Mouse (Mus musculus): ENCODE measurements around the gene Fnbp4. TPM values are rescaled to one million over a fixed set of nuclear protein-coding genes. Genes with fewer than 3 reads are reported as not detected.

Fnbp4 gene
- total and polyA plus RNA-seq, 3 experiments = 61.1 to 156 (median 146) TPM

DNA sequence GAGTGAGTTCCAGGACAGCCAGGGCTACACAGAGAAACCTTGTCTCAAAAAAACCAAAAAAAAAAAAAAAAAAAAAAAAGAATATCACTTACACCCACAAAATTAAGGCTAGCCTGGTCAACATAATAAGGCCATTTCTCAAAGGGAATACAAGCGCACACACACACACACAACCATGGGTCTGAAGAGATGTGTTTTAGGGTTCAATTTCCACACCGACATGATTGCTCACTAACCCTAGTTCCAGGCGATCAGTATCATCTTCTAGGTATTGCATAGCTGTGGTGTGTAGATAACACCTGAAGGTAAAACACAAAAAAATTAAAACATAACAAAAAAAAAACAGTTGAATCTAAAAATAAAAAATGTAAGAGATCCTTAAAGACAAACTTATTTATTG is 18.4 kb upstream of the Fnbp4 start:
- no peak for DNase-seq (ENCODE audit: low spot score)
- Histone ChIP-seq H3K4me3 (ENCODE audit: low read depth, low read length) (no peak overlapping the region), H3K4me1 (ENCODE audit: insufficient read depth, low read depth, low read length) (peaks cover 13% of the 10 kb centered on the region; the same call in 1 of the 2 replicates), H3K9me3 (replicated peaks) (no peaks in the 10 kb centered on the region), H3K36me3 (replicated peaks) (peaks cover 96% of the 10 kb centered on the region), H3K27me3 (ENCODE audit: insufficient read depth, low read length) (no peaks in the 10 kb centered on the region)
- ATAC-seq (ENCODE audit: extremely low read depth, insufficient number of reproducible peaks, low FRiP score, poor library complexity, severe bottlenecking) = no peak
- TF ChIP-seq POLR2AphosphoS5 (IDR thresholded peaks at IDR 0.05; ENCODE audit: insufficient replicate concordance, low read depth, low read length) = no peak
- TF ChIP-seq GATA1 (IDR thresholded peaks at IDR 0.05; ENCODE audit: borderline replicate concordance, low read length) = no peak

DNA sequence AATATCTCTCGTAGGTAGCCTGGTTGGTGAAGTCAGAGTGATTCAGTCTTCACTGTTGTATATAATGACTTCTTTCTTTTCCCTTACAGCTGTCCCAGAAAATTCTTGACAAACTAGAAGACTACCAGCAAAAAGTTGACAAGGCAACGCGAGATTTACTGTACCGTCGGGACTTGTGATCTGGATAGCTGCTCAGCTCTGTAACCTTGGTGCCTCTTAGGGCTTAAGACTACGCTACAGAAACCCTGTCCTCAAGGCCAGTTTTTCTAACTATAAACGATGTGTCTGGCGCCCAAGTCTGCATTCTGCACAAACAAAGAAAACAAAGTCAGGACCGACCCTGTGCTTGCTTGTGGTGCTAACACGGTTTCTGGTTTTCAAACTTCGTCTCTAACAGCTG is 9.8 kb upstream of the Fnbp4 start:
- ATAC-seq (ENCODE audit: extremely low read depth, insufficient number of reproducible peaks, low FRiP score, poor library complexity, severe bottlenecking) (no peak), DNase-seq (ENCODE audit: low spot score) (no peak)
- no peak for TF ChIP-seq CTCF (IDR thresholded peaks at IDR 0.05; ENCODE audit: low read depth, low read length)
- TF ChIP-seq GATA2 (IDR thresholded peaks at IDR 0.05; ENCODE audit: borderline replicate concordance, low read depth, low read length) = no peak
- no peak for TF ChIP-seq GATA1 (IDR thresholded peaks at IDR 0.05; ENCODE audit: borderline replicate concordance, low read length)
- no peak for TF ChIP-seq POLR2AphosphoS5 (IDR thresholded peaks at IDR 0.05; ENCODE audit: insufficient replicate concordance, low read depth, low read length)
- TF ChIP-seq TAL1 (conservative IDR thresholded peaks at IDR 0.05; ENCODE audit: low read depth, low read length) = no peak
- Histone ChIP-seq H3K4me3 (ENCODE audit: low read depth, low read length) (no peak overlapping the region), H3K9me3 (replicated peaks) (no peaks in the 10 kb centered on the region), H3K36me3 (replicated peaks) (peaks cover 90% of the 10 kb centered on the region), H3K4me1 (ENCODE audit: insufficient read depth, low read depth, low read length) (peaks cover 3% of the 10 kb centered on the region; the same call in 1 of the 2 replicates), H3K27me3 (ENCODE audit: insufficient read depth, low read length) (no peaks in the 10 kb centered on the region)

DNA sequence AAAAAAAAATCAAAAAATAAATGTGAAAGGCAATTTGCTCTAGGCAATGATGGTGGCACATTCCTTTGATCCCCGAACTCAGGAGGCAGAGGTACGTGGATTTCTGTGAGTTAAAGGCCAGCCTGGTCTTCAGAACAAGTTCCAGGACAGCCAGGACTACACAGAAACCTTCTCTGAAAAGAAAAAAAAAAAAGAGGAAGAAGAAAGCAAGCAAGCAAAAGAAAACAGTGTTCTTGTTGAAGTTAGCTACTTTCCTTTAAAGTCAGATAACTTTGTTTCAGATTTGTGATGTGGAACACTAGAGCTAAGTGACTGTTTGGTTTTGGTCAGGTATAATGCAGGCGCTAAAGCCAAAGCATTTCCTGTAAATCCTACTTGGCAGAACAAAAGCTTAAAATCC is 6.4 kb upstream of the Fnbp4 start:
- ATAC-seq (ENCODE audit: extremely low read depth, insufficient number of reproducible peaks, low FRiP score, poor library complexity, severe bottlenecking) (no peak), DNase-seq (ENCODE audit: low spot score) (no peak)
- Histone ChIP-seq H3K27me3 (ENCODE audit: insufficient read depth, low read length) (no peaks in the 10 kb centered on the region), H3K36me3 (replicated peaks) (peaks cover 58% of the 10 kb centered on the region), H3K9me3 (replicated peaks) (no peaks in the 10 kb centered on the region), H3K4me1 (ENCODE audit: insufficient read depth, low read depth, low read length) (peaks cover 3% of the 10 kb centered on the region; the same call in 1 of the 2 replicates), H3K4me3 (ENCODE audit: low read depth, low read length) (no peak overlapping the region)
- TF ChIP-seq GATA2 (IDR thresholded peaks at IDR 0.05; ENCODE audit: borderline replicate concordance, low read depth, low read length) = no peak
- TF ChIP-seq POLR2AphosphoS5 (IDR thresholded peaks at IDR 0.05; ENCODE audit: insufficient replicate concordance, low read depth, low read length) = no peak
- no peak for TF ChIP-seq TAL1 (conservative IDR thresholded peaks at IDR 0.05; ENCODE audit: low read depth, low read length)
- no peak for TF ChIP-seq CTCF (IDR thresholded peaks at IDR 0.05; ENCODE audit: low read depth, low read length)
- TF ChIP-seq GATA1 (IDR thresholded peaks at IDR 0.05; ENCODE audit: borderline replicate concordance, low read length) = no peak

DNA sequence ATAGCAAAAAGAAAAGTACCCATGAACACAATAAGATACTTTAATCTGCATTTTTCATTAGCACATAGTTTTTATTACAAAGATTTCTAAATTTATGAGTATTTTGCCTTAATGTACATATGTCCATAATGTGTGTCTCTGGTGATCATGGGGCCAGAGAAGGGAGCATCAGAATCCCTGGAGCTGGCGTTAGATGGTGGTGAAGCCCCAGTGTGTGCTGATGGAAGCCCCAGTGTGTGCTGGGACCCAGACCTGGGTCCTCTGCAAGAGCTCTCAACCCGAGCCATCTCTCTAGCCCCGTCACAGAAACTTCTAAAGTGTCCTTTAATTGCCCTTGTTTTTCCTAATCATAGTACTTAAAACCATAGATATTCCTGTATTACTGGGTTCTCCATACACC is 5.8 kb upstream of the Fnbp4 start:
- Histone ChIP-seq H3K4me1 (ENCODE audit: insufficient read depth, low read depth, low read length) (peaks cover 6% of the 10 kb centered on the region), H3K36me3 (replicated peaks) (peaks cover 53% of the 10 kb centered on the region), H3K27me3 (ENCODE audit: insufficient read depth, low read length) (no peaks in the 10 kb centered on the region), H3K9me3 (replicated peaks) (no peaks in the 10 kb centered on the region), H3K4me3 (ENCODE audit: low read depth, low read length) (no peak overlapping the region)
- ATAC-seq (ENCODE audit: extremely low read depth, insufficient number of reproducible peaks, low FRiP score, poor library complexity, severe bottlenecking) (no peak), DNase-seq (ENCODE audit: low spot score) (no peak)
- TF ChIP-seq GATA2 (IDR thresholded peaks at IDR 0.05; ENCODE audit: borderline replicate concordance, low read depth, low read length) (no peak), POLR2AphosphoS5 (IDR thresholded peaks at IDR 0.05; ENCODE audit: insufficient replicate concordance, low read depth, low read length) (no peak), TAL1 (conservative IDR thresholded peaks at IDR 0.05; ENCODE audit: low read depth, low read length) (no peak), GATA1 (IDR thresholded peaks at IDR 0.05; ENCODE audit: borderline replicate concordance, low read length) (no peak), CTCF (IDR thresholded peaks at IDR 0.05; ENCODE audit: low read depth, low read length) (no peak)

DNA sequence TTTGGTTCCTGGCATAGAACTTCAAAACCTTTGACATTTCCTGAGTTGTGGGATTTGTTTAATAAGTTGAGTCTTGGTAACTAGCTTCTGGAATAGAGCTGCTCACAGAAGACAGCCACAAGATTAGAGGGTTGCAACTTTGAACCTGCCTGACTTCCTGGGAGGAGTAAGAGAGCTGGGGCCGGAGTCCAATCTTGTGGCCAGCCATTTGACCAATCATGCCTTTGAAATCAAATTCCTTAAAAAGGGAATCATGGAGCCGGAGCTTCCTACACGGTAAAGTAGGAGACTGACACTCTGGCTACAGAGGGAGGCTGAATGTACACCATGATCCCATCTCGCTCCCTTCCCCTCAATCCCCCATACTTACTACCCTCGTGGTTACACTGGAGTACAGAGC is 5.2 kb upstream of the Fnbp4 start:
- H3K27me3 ChIP-seq (ENCODE audit: insufficient read depth, low read length) = no peaks in the 10 kb centered on the region
- ATAC-seq (ENCODE audit: extremely low read depth, insufficient number of reproducible peaks, low FRiP score, poor library complexity, severe bottlenecking) (no peak), DNase-seq (ENCODE audit: low spot score) (no peak)
- no peaks in the 10 kb centered on the region for H3K9me3 ChIP-seq (replicated peaks)
- H3K36me3 ChIP-seq (replicated peaks) = peaks cover 47% of the 10 kb centered on the region
- no peak overlapping the region for H3K4me3 ChIP-seq (ENCODE audit: low read depth, low read length)
- H3K4me1 ChIP-seq (ENCODE audit: insufficient read depth, low read depth, low read length) = peaks cover 8% of the 10 kb centered on the region
- no peak for TF ChIP-seq TAL1 (conservative IDR thresholded peaks at IDR 0.05; ENCODE audit: low read depth, low read length)
- no peak for TF ChIP-seq CTCF (IDR thresholded peaks at IDR 0.05; ENCODE audit: low read depth, low read length)
- no peak for TF ChIP-seq POLR2AphosphoS5 (IDR thresholded peaks at IDR 0.05; ENCODE audit: insufficient replicate concordance, low read depth, low read length)
- TF ChIP-seq GATA1 (IDR thresholded peaks at IDR 0.05; ENCODE audit: borderline replicate concordance, low read length) = no peak
- no peak for TF ChIP-seq GATA2 (IDR thresholded peaks at IDR 0.05; ENCODE audit: borderline replicate concordance, low read depth, low read length)

DNA sequence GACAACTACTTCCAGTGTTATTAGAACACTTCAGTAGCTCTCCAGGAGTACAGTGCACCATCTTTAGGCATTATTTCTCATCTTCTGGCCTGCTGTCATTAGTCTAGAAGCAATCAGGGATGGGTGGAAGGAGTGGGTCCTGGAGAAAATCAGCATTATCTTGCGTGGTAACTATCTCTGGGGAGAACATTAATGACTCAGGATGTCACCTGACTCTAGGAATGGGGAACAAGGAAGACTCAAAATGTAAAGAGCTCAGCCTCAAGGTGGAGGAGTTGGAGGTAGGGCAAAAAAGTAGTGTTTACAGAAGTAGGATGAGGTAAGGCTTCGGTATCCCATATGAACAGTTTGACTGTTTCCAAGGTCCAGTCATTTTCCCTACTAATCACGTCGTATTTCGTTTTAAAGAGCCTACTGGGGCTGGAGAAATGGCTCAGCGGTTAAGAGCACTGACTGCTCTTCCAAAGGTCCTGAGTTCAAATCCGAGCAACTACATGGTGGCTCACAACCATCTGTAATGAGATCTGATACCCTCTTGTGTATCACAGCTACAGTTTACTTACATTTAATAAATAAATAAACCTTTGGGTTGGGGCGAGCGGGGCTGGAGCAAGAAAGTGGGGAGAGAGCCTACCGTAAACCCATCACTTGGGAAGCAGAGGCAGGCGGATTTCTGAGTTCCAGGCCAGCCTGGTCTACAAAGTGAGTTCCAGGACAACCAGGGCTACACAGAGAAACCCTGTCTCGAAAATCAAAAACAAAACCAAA is 701 bp upstream of the Fnbp4 start:
- no peaks in the 10 kb centered on the region for H3K27me3 ChIP-seq (ENCODE audit: insufficient read depth, low read length)
- H3K4me3 ChIP-seq (ENCODE audit: low read depth, low read length) = peak overlapping the region; percentile 92
- DNase-seq (ENCODE audit: low spot score) = no peak
- no peak for ATAC-seq (ENCODE audit: extremely low read depth, insufficient number of reproducible peaks, low FRiP score, poor library complexity, severe bottlenecking)
- no peaks in the 10 kb centered on the region; the same call in 1 of the 2 replicates for H3K9me3 ChIP-seq (replicated peaks)
- no peak for TF ChIP-seq GATA2 (IDR thresholded peaks at IDR 0.05; ENCODE audit: borderline replicate concordance, low read depth, low read length)
- no peak for TF ChIP-seq TAL1 (conservative IDR thresholded peaks at IDR 0.05; ENCODE audit: low read depth, low read length)
- no peak for TF ChIP-seq GATA1 (IDR thresholded peaks at IDR 0.05; ENCODE audit: borderline replicate concordance, low read length)
- TF ChIP-seq POLR2AphosphoS5 (IDR thresholded peaks at IDR 0.05; ENCODE audit: insufficient replicate concordance, low read depth, low read length) = no peak
- no peak for TF ChIP-seq CTCF (IDR thresholded peaks at IDR 0.05; ENCODE audit: low read depth, low read length)
- H3K36me3 ChIP-seq (replicated peaks) = peaks cover 28% of the 10 kb centered on the region
- peaks cover 20% of the 10 kb centered on the region for H3K4me1 ChIP-seq (ENCODE audit: insufficient read depth, low read depth, low read length)
